Mouse (Mus musculus) heart, adult 2 months (tissue): ENCODE data around the gene Pold1.

Experiments used
- CTCF ChIP-seq: fragments of 200-600 bp; IDR thresholded peaks from 2 replicates; pipeline ENCODE4 v1.8.1; 2022; ENCODE audit warnings: antibody characterized with exemption, mild to moderate bottlenecking, moderate library complexity
- POLR2A ChIP-seq: fragments of 200-500 bp; IDR thresholded peaks from 2 replicates; pipeline ENCODE4 v1.6.1; 2011; ENCODE audit warnings: mild to moderate bottlenecking, low read depth, low read length, control low read depth; ENCODE audit not compliant: insufficient read depth

GRCm38 (mm10) chr7:44576333-44576844 is 27.7 kb upstream of the Pold1 start:
- TF ChIP-seq CTCF = no peak
- TF ChIP-seq POLR2A = no peak
